Mouse (Mus musculus): ENCODE results near the gene Fosl1.

- TF ChIP-seq CTCF (IDR thresholded peaks at IDR 0.05; ENCODE audit: low read depth, low read length) (no peak), POLR2A (IDR thresholded peaks at IDR 0.05; ENCODE audit: borderline replicate concordance, low read depth, low read length) (no peak)
Measured at GRCm38 (mm10) chr19:5495353-5496051, 48.2 kb downstream of the Fosl1 start.
